Mouse (Mus musculus) gastrocnemius, postnatal 25 days (tissue): ENCODE results near the gene Sema4g. TPM values are rescaled to one million over a fixed set of nuclear protein-coding genes. Genes with fewer than 3 reads are reported as not detected.

ENCODE experiments used
- DNase-seq: peaks from one replicate; pipeline ENCODE4 v3.0.0; 2022
- total RNA-seq, 2 experiments: library from RNA; stranded (reverse); gene quantifications; 1 replicate in 1 of 2; 2 replicates in 1 of 2; pipeline ENCODE4 v1.2.3; 2021

Gene Sema4g
- total RNA-seq, 2 experiments from 2014 or later: 0.19 to 0.33 TPM

DNA sequence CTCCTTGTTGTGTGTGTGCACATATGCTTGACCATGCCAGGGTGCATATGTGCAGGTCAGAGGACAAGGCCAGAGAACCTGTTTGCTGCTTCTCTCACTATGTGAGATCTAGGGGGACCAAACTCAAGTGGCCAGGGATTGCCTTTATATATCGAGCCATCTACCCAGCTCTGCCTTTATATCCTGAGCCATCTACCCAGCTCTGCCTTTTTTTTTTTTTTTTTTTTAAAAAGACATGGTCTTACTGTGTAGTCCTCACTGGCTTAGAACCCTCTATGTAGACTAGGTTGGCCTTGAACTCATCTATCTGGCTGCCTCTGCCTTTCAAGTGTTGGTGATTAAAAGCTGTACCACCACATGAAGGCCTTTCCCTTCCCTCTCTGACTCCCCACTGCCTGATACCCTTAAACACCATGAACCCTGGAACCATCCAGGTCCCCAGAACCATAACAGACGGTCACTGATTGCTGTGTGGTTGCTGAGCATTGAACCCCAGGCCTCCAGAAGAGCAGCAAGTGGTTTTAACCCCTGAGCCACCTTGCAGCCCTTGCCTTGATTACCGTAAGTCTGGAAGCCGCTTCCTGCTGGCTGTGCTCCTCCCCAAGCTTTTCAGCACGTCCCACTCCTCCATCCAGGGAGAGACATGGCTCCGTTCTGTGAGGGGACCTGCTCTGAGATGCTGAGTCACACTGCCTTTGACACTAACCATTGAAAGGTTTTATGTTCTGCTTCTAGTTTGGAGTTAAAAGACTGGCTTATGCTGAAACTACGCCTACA is 15.0 kb downstream of the Sema4g start:
- DNase-seq: no peak

DNA sequence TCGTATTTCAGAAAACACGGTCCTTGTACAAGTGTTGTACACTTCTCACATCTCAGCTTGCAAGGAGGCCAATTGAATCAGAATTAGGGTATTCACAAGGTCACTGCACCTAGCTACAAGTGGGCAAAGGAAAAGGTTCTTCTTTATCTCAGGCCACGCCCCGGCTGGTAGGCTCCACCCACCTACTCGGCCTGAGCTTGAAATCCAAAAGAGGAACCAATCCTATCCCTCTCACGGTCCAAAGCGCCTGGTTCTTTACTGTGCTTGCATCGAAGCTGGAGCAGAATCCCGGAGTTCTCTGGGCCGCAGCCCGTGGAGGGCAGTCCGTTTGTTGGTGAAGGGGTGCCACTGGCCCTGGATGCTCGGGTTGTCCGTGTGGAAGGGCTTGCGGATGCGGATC is 16.5 kb downstream of the Sema4g start, which contains the start of gene Twnk:
TSS of gene Twnk (plus strand) at position 220 of the 400 bp plus-strand sequence.
- DNase-seq: no peak

DNA sequence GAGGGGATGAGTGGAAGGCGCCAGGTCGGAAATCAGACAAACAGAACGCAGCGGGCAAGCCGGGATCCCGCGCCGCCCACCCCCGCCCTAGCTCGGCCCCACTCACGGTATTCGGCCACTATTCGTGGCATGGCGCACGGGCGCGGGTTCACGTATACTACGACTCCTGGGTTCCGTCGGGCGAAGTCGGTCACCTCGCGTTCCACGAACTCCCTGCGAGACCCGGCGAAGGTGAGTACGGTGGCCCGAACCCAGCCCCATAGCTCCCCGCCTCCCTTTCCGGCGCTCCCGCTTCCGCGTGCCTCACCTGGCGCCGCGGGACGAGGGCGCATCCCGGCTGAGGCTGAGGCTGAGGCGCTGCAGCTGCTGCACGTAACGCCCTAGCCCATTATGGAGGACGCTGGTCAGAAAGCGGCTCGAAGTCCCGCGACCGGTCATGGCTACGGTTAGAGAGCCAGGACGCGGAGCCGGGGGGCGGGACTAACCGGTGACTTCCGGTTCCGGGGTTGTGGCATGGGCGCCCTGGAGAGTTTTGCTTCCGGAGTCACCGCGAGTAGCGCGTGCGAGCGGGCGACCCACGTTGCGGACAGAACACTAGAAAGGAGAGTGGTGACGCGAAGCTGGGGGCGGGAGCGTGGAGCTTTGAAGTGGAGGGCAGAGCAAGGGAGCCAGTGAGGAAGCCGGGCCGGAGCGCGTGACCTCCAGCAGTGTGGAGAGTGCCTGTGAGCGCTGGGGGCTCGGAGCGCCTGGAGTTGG is 17.2 kb downstream of the Sema4g start, which contains the start of gene Mrpl43:
TSS of gene Mrpl43 (minus strand) at position 486 of the 756 bp plus-strand sequence.
- peak; percentile 93 for DNase-seq

DNA sequence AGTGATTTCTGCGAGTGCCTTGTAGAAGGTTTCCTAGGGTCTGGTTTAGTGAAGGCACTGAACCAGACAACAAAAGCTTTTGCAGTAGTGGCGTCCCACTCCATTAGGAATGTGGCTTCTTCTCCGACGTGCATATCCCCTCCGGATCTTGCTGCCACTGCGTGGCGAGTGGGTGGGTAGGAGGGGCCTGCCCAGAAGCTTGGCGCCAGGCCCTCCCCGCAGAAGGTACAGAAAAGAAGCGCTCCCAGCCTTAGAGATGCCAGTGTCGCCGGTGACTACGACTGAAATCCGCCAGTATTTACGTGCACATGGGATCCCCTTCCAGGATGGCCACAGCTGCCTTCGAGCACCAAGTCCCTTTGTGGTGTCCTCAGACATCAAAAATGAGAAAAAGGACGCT is 18.1 kb downstream of the Sema4g start:
- no peak for DNase-seq

DNA sequence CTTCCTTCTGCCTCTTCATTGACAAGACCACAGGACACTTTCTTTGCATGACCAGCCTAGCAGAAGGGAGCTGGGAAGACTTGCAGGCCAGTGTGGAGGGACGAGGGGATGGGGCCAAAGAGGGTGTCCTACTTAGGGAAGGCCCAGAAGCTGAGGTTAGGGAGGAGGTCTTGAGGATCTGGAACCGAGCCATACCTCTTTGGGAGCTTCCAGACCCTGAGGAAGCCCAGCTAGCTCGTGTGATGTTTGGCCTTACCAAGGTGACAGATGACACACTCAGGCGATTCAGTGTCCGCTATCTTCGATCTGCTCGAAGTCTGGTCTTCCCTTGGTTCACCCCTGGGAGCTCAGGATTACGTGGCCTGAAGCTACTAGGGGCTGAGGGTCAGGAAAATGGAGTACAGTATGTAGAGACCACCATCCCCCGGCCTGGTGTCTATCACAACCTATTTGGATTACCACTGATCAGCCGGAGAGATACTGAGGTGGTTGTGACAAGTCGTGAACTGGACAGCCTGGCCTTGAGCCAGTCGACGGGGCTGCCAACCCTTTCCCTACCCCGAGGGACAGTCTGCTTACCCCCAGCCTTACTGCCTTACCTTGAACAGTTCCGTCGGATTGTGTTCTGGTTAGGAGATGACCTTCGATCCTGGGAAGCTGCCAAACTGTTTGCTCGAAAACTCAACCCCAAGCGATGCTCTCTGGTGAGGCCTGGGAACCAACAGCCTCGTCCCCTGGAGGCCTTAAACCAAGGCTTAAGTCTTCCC is 18.7 kb downstream of the Sema4g start:
- no peak for DNase-seq

DNA sequence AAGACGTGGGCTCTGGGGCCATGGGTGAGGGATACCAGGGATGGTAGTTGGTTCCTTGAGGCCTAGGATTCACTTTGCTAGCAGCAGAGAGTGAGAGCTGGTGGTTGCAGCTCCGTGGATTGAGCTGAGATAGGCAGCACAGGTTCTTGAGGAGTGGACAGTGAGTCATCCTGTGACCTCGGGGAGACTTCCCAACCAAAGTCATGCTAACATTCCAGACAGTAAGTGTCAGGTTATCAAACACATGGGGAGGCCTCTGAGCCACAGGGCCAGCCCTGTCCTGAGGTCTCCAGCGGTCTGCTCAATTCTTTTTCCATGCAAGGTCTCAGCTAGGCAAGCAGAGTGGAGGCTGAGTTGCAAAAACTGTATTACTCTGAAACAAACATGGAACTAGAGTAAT is 21.7 kb downstream of the Sema4g start:
- no peak for DNase-seq

DNA sequence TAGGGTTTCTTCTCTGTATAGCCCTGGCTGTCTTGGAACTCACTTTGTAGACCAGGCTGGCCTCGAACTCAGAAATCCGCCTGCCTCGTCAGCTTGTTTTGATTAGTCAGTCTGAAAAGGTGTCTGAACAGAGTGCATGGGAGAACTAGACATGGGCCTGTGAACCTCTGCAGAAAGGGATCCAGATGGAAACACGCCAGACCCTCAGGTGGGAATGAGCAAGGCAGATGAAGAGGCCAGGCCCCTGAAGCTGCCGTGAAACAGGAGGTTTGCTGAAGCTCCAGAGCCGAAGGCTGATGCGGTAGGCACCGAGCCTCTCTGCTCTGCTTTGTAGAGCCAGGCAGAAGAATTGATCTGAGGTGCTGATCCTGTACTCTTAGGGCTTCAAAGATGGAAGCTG is 23.3 kb downstream of the Sema4g start:
- DNase-seq: no peak

DNA sequence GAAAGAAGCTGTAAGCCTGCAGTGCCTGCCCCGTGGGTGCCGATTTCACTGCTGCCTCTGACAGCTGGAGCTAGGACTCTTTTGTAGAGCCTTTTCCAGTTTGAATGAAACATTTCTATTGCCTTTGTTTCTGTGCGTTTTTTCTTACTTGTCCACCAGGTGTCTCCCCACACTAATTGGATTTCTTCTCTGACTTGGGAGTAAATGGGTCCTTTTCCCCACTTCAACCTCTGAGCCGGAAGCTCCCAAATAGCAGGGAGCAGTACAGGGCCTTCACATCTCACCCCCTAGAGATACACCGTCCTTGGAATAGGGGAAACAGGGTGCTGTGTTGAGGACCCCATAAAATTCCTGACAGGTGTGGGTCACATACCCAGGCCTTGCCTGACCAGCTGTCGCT is 23.7 kb downstream of the Sema4g start:
- DNase-seq: no peak

DNA sequence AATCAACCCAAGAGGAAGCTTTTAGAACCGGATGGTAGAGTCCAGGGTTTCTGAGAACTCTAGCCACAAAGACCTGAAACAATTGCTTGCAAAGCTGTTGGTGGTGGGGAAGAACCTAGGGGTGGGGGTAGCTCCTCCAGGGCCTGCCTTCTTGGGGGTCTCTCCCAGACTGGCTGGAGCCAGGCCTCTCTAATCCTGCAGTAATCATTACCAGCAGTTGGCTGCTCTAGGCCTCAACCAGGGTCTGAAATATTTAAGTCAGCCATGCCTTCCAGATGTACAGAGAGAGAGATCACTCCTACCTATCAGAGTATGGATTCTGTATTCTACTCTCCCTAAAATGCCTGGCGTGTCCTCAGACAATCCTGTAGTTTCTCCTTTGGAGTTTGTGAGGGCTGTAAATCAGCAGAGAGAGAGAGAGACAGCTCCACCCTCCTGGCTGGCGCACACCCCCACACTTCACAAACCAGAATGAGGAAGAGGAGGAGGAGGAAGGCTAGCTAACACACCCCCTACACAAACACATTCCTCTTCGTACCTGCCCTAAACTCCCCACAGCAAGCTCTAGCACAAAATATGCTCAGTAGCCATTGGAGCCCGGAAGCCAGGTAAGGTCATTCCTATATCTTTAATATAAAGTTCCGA is 24.8 kb downstream of the Sema4g start:
- no peak for DNase-seq

DNA sequence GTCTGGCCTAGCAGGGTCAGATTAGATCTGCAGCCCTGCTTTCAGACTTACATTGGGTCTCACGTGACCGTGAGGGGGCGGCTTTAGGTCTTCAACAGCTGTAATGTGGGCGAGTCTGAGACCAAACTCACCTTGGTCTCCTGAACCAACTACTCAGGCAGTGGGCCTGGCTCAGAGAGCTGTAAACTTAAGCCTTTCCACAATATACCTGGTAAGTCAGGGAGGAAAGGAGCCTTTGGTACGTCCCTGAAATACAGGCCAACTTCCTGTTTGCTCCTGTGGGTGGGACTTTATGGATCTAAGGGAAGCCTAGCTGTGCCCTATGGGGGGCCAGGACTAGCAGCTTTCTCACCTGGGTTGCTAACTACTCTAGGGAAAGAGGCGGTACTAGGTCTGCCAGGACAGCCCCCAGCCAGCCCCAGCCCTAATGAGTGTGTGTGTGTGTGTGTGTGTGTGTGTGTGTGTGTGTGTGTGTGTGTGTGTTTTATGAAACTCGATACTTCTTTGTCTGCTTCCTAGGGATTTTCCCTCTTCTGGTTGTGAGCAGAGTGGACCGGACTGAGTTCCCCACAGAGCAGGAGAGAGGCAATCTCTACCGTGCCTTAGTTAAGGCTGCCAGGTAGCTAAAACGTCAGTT is 25.6 kb downstream of the Sema4g start, which contains the start of gene Lzts2:
TSS of gene Lzts2 (plus strand) at position 80 of the 637 bp plus-strand sequence.
- no peak for DNase-seq

DNA sequence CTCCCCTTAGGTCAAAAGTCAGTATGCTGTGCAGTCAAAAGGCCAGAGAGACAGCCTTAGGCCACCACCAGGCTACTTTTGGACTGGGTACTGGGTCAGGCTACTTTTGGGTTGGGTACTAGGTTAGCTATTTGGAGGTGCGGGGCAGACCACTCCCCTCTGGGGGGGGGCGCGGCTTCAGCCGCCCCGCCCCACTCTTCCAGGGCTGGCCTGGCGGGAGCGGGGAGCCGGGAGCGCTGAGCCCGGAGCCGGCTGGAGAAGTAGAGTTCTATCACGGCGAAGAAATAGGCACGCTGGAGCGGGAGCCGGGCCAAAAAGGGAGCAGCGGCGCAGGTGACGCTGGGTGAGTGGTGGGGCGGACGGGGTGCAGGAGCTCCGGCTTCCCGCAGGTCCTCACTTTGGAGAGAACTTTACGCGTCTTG is 26.1 kb downstream of the Sema4g start:
- peak; percentile 76 for DNase-seq

DNA sequence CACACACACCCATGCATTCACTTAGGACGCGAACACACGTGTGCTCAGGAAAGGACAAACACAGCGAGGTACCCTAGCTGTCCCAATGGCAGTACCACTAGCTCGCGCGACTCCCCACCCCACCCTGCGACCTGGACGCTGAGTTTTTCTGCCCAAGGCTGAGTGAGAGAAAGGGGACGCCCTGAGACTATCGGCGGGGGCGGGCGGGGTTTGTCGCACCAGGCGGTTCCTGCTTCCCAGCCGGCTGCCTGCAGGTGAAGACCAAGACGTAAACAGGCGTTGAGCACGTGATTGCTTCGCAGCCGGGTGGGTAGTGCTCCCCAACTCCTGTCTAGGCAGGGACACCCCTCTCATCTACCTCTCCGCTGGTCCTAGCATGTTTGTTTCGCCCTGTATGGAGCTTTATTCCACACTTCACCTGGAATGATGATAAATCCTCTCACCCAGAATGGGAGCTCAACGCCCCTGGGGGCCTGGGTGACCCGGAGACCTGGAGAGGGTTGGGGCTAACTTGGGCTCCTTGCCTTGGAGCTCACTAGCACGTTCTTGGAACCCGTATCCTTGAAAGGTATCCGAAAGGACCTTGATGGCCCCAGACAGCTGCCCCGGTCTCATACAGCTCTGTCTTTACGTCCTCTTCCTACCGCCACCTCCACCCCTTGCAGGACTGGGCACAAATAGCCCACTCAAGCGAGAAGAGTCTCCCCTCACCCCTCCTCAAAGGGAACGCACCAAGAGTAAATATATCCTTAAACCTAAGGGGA is 26.8 kb downstream of the Sema4g start:
- DNase-seq: peak; percentile 70

DNA sequence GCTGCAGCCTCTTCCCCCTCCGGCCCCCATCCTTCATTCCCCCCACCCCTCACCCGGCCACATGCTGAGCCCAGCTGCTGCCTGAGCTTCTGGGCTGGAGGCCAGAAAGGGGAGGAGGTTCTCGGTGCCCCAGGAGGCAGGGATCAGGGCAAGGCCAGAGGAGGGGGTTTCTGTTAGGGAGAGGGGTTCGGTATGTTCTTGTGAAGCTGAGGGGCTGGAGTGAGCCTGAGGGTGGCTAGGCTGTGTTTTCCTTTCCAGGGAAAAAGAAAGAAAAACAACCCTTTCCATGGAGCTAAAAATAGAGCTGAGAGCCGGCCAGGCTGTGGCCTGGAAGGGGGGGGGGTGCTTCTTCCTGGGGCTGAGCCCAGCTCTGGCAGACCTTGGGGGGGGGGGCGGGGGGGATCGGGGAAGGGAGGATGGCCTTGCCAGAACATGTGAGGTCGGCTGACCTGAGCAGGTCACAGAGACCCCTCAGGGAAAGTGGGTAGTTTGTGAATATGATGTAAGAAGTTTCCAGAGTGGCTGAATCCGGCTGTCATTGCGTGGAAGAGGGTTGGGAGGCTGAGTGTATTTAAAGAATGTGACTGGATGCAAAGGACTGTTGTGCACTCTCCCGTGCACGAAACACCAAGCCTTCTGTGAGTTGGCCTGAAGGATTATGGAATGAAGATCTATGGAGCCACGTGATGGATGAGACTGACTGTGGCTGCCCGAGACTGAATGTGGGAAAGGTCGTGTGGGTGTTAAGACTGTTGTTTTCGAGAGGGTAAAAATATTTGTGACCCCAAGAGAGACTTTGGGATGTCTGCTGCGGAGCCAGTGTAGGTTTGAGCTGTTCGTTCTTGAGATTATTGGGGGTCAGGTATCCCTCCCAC is 27.7 kb downstream of the Sema4g start:
- DNase-seq: peak; percentile 84

DNA sequence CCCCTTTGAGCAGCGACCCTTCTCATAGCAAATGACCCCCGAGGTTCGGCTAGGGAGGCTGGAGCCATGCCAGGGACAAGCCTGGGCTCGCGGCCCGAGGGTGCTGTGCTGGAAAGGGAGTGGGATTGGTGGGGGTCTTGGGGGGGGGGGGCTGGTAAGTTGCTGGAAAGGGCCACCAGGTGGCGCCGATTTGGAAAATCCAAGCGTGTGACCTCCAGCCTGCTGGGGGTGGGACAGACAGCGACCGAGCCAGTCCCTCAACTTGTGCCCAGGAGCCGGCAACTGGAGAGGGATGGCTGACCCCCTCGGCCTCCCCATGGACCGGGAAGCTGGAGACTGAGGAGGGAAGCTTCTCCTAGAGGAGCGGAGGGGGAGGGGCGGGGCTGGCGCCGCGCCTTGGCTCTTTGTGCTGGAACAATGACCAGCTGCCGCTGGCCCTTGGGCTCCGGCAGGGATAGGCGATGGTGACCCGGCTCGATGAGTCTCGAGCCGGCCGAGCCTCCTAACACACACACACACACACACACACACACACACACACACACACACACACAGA is 28.4 kb downstream of the Sema4g start:
- DNase-seq: peak; percentile 92

DNA sequence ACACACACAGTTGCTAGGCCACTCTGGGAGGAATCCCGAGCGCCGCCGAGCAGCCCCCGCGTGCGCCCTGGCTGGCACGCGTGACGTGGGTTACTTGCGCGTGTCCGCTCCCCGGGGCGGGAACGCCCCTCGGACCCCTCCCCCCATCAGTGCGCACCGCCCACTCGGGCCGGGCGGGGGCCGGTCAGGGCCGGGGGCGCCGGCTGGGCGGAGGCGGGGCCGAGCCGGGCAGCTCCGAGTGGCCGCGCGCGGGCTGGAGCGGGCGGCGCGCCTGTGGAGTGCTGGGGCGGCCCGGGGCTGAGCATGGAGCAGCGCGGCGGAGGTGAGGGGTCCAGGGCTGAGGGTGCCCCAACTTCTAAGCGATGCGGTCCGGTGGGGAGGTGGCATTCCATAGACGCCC is 29.0 kb downstream of the Sema4g start:
- peak; percentile 91 for DNase-seq

DNA sequence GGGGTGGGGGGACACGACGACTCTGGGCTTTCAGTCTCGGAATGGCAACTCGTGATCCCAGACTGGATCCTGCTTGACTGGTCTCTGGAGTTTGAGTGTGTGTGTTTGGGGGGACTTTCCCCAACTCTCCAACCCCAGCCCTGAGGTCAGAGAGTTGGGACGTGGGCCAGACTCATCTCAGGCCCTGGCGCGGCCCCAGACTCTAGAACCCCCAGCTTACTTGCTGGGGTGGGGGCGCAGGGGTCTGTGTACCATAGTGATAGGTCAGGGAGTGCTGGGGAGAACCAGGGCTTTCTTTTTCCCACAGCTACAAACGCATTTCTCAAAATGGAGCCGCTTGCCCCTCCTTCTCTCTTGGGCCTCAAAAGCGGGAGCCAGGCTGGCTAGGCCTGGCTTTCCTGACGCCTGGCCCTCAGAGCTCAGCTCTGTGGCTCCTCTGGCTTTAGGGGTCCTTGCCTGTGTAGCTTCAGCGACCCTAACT is 29.5 kb downstream of the Sema4g start:
- no peak for DNase-seq

DNA sequence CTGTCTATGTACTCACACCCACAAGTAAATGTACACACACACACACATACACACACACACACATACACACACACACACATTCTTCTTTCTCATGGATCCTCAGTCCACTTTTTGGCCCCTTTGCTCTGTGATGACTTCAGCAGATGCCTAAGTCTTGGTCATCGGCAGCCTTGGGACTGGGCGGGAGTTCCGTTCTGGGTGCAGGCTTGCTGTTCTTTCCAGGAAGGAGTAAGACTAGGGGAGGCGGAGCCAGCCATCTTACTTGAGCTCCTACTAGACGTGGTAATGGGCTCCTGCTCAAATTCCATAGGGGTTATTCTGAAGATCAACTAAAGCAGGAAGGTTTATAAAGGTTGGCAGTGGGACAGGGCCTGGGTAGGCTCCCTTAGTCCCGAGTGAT is 31.4 kb downstream of the Sema4g start:
- DNase-seq: peak; percentile 77

DNA sequence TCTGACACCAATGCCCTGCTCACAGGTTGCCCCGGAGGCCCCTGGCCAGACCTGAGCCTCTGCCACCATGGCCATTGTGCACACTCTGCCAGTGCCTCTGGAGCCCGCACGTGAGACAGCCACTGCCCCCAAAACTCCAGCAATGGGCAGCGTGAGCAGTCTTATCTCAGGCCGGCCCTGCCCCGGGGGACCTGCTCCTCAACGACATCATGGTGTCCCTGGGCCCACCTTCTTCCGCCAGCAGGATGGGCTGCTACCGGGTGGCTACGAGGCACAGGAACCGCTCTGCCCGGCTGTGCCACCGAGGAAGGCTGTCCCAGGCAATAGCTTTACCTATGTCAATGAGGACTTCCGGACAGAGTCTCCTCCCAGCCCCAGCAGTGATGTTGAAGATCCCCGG is 32.5 kb downstream of the Sema4g start:
- no peak for DNase-seq

DNA sequence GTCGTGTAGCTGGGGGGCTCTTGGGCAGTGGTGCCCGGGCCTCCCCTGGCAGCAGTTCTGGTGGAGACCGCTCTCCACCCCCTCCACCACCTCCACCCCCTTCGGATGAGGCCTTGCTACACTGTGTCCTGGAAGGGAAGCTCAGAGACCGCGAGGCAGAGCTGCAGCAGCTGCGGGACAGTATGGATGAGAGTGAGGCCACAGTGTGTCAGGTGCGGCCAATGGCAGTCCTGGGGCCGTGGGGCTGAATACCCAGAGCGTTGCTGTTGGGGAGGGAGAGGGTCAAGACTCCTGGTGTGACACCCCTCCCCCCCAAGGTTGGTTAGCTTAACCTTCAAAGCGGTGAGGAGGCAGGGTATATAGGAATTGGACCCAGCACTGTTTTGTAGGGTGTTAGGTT is 35.1 kb downstream of the Sema4g start:
- no peak for DNase-seq
